Mouse (Mus musculus) cortical plate, adult 2 months (tissue): ENCODE results near the gene Zfp536.

Experiments
- CTCF ChIP-seq: fragments of 200-500 bp; IDR thresholded peaks from 2 replicates; pipeline ENCODE4 v1.5.1; 2011; ENCODE audit warnings: mild to moderate bottlenecking, control low read depth, low read length; ENCODE audit not compliant: insufficient read depth; ENCODE audit errors: extremely low read depth
- POLR2A ChIP-seq: fragments of 200-500 bp; IDR thresholded peaks from 2 replicates; pipeline ENCODE4 v1.6.1; 2011; ENCODE audit warnings: mild to moderate bottlenecking, low read length, control low read depth; ENCODE audit not compliant: insufficient read depth; ENCODE audit errors: extremely low read depth

DNA sequence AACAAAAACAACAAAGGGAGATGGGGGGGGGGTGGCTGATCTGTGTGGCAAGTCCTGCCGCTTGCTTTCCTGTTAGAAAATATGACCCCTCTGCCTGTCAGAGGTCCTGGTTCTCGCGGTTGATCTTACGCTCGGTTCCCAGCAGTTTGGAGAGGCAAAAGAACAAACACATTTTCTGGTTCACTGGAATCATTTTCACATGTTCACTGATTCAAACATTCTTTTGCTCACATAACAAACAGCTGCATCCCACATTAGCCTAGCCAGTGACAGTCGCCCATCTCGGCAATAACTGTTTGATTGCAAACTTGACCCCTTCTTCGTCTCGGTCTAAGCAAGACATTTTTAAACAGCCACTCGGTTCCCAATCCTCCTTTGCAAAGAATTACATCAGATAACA, 208.8 kb downstream of the Zfp536 start:
- TF ChIP-seq CTCF = no peak
- TF ChIP-seq POLR2A = no peak
